Mouse (Mus musculus) liver, postnatal 0 days (tissue): ENCODE measurements around the gene Zfp784.
"Not testable (repeated sequence)": the region's sequence is repeated elsewhere in the genome, so short reads cannot be mapped to it uniquely, and the experiment has no call there.

Experiments used
- CTCF ChIP-seq: sonication (generic); IDR thresholded peaks from 2 replicates; pipeline ENCODE4 v1.5.1; 2016; ENCODE audit warnings: antibody characterized with exemption, low read depth
- EP300 ChIP-seq: IDR thresholded peaks from 2 replicates; pipeline ENCODE4 v1.6.1; 2016; ENCODE audit warnings: antibody characterized with exemption, low read depth, mild to moderate bottlenecking

GRCm38 (mm10) chr7:5079365-5080009, 41.2 kb upstream of the Zfp784 start:
- TF ChIP-seq CTCF, EP300: not testable (repeated sequence)
